Mouse (Mus musculus) CD8-positive naive resting alpha-beta T cell, adult 57 days (primary cell): ENCODE data around the gene Faiml. TPM values are rescaled to one million over a fixed set of nuclear protein-coding genes. Genes with fewer than 3 reads are reported as not detected.

Source experiments
- total RNA-seq: library from RNA; stranded (reverse); gene quantifications from one replicate; pipeline ENCODE4 v1.2.4, GENCODE M21; 2023

Gene Faiml
- not detected for total RNA-seq

GRCm38 (mm10) chr9:99237139-99237538, at the start of gene Faiml:
TSS of gene Faiml (minus strand) at chr9:99237239.

GRCm38 (mm10) chr9:99243190-99243894, 6.3 kb upstream of the Faiml start, which contains the start of gene Cep70:
TSS of gene Cep70 (plus strand) at chr9:99243367.

Other genes with a start within 250 kb of the Faiml start
- gene Gm1123, start 201.5 kb downstream of the Faiml start, total RNA-seq, result not detected
- gene Pik3cb, start 96.6 kb downstream of the Faiml start, total RNA-seq, result 6.9 TPM
- 6.3 TPM for gene Cep70, start 6.1 kb upstream of the Faiml start, total RNA-seq
- not detected for gene Esyt3, start 121.3 kb upstream of the Faiml start, total RNA-seq
- not detected for gene Mras, start 200.1 kb upstream of the Faiml start, total RNA-seq
- not detected for gene Nme9, start 214.2 kb upstream of the Faiml start, total RNA-seq